Mouse (Mus musculus): Measurements from ENCODE around the gene Wfdc15a. TPM values are rescaled to one million over a fixed set of nuclear protein-coding genes. Genes with fewer than 3 reads are reported as not detected.

The Wfdc15a gene
- total and polyA plus RNA-seq, 3 experiments = not detected

- Histone ChIP-seq H3K9me3 (replicated peaks; ENCODE audit: low read length) (no peaks in the 10 kb centered on the region), H3K27me3 (replicated peaks) (no peaks in the 10 kb centered on the region), H3K4me1 (ENCODE audit: control insufficient read depth in 1 of 2, insufficient read depth in 2 of 2) (peaks cover 6 to 26% of the 10 kb centered on the region in 2 experiments), H3K9ac (ENCODE audit: insufficient read depth, low read depth) (no peak overlapping the region), H3K27ac (ENCODE audit: insufficient read depth, low read depth) (no peak overlapping the region), H3K4me3 (replicated peaks in 1 of 3; ENCODE audit: low read depth in 2 of 3, low read length in 2 of 3, poor library complexity in 1 of 3) (no peak overlapping the region), H3K79me2 (replicated peaks; ENCODE audit: control insufficient read depth, extremely low read depth, insufficient read depth, poor library complexity, severe bottlenecking) (no peaks in the 10 kb centered on the region), H3K4me2 (ENCODE audit: insufficient read depth, low read depth, poor library complexity, severe bottlenecking) (no peak overlapping the region), H3K36me3 (replicated peaks in 1 of 2; ENCODE audit: control insufficient read depth in 1 of 2, insufficient read depth in 1 of 2, low read length in 1 of 2) (peaks cover 0 to 2% of the 10 kb centered on the region in 2 experiments)
- in situ Hi-C loops (cut with MboI; ENCODE audit: low pct_ligation_motif_present, low pct_unique_long_range_greater_than_20kb, low sequenced_read_pairs) = no loop called here
- no peak for DNase-seq (ENCODE audit: extremely low read depth)
- TF ChIP-seq NRF1 (IDR thresholded peaks at IDR 0.05; ENCODE audit: low read depth, low read length) (no peak), ZNF384 (IDR thresholded peaks at IDR 0.05; ENCODE audit: low read depth, low read length) (no peak), USF2 (conservative IDR thresholded peaks at IDR 0.05; ENCODE audit: low read depth, low read length) (no peak), UBTF (IDR thresholded peaks at IDR 0.05; ENCODE audit: low read depth, low read length) (no peak), ETS1 (conservative IDR thresholded peaks at IDR 0.05; ENCODE audit: low read depth, low read length) (no peak), HCFC1 (IDR thresholded peaks at IDR 0.05; ENCODE audit: low read depth, low read length) (no peak), CHD2 (IDR thresholded peaks at IDR 0.05; ENCODE audit: low read length) (no peak), MYC (IDR thresholded peaks at IDR 0.05; ENCODE audit: low read depth, low read length) (no peak), SMC3 (IDR thresholded peaks at IDR 0.05; ENCODE audit: low read depth, low read length) (no peak), CHD1 (IDR thresholded peaks at IDR 0.05; ENCODE audit: low read depth, low read length) (no peak), MEF2A (IDR thresholded peaks at IDR 0.05; ENCODE audit: borderline replicate concordance, low read depth, low read length) (no peak), TBP (conservative IDR thresholded peaks at IDR 0.05; ENCODE audit: low read depth, low read length) (no peak), EP300 (IDR thresholded peaks at IDR 0.05; ENCODE audit: low read length) (no peak), MAX (IDR thresholded peaks at IDR 0.05; ENCODE audit: low read length) (no peak), POLR2AphosphoS2 (IDR thresholded peaks at IDR 0.05; ENCODE audit: low read depth, low read length) (no peak), RAD21 (IDR thresholded peaks at IDR 0.05; ENCODE audit: low read depth, low read length) (no peak), KAT2A (IDR thresholded peaks at IDR 0.05; ENCODE audit: insufficient replicate concordance, low read length) (no peak)
- dilution Hi-C loops (cut with MboI; ENCODE audit: extremely low pct_ligation_motif_present, extremely low pct_unique_long_range_greater_than_20kb, low sequenced_read_pairs) = no loop called here
Observed at GRCm38 (mm10) chr2:164183340-164183739, 16.6 kb downstream of the Wfdc15a start.

GRCm38 (mm10) chr2:164182692-164183255 is 17.2 kb downstream of the Wfdc15a start, which contains the start of gene Wfdc5:
Gene Wfdc5, minus strand, starts transcription at chr2:164182742.
- Histone ChIP-seq H3K27me3 (replicated peaks) (no peaks in the 10 kb centered on the region), H3K9ac (ENCODE audit: insufficient read depth, low read depth) (no peak within 1 kb of the TSS), H3K27ac (ENCODE audit: insufficient read depth, low read depth) (no peak within 1 kb of the TSS), H3K4me1 (ENCODE audit: control insufficient read depth in 1 of 2, insufficient read depth in 2 of 2) (peaks cover 6 to 26% of the 10 kb centered on the region in 2 experiments), H3K4me3 (replicated peaks in 1 of 3; ENCODE audit: low read depth in 2 of 3, low read length in 2 of 3, poor library complexity in 1 of 3) (no peak within 1 kb of the TSS), H3K79me2 (replicated peaks; ENCODE audit: control insufficient read depth, extremely low read depth, insufficient read depth, poor library complexity, severe bottlenecking) (no peaks in the 10 kb centered on the region), H3K9me3 (replicated peaks; ENCODE audit: low read length) (no peaks in the 10 kb centered on the region), H3K36me3 (replicated peaks in 1 of 2; ENCODE audit: control insufficient read depth in 1 of 2, insufficient read depth in 1 of 2, low read length in 1 of 2) (peaks cover 0 to 2% of the 10 kb centered on the region in 2 experiments), H3K4me2 (ENCODE audit: insufficient read depth, low read depth, poor library complexity, severe bottlenecking) (no peak within 1 kb of the TSS)
- dilution Hi-C loops (cut with MboI; ENCODE audit: extremely low pct_ligation_motif_present, extremely low pct_unique_long_range_greater_than_20kb, low sequenced_read_pairs) = no loop called here
- in situ Hi-C loops (cut with MboI; ENCODE audit: low pct_ligation_motif_present, low pct_unique_long_range_greater_than_20kb, low sequenced_read_pairs) = no loop called here
- DNase-seq (ENCODE audit: extremely low read depth) = no peak
- TF ChIP-seq RAD21 (IDR thresholded peaks at IDR 0.05; ENCODE audit: low read depth, low read length) (no peak), IRF4 (IDR thresholded peaks at IDR 0.05; ENCODE audit: low read depth, low read length) (peak; percentile 21; the same call in 1 of the 2 replicates), BHLHE40 (IDR thresholded peaks at IDR 0.05; ENCODE audit: low read depth, low read length) (peak; percentile 47)

All from CH12.LX (cell line).